Mouse (Mus musculus) megakaryocyte progenitor cell, adult 5-6 weeks (primary cell): ENCODE measurements around the gene Neurl2. TPM values are rescaled to one million over a fixed set of nuclear protein-coding genes. Genes with fewer than 3 reads are reported as not detected.
"Not testable (repeated sequence)": the region's sequence is repeated elsewhere in the genome, so short reads cannot be mapped to it uniquely, and the experiment has no call there.

ENCODE experiments used
- ATAC-seq: replicated peaks from 2 replicates; pipeline ENCODE4 v1.8.0; 2016; ENCODE audit warnings: mild to moderate bottlenecking, moderate TSS enrichment, inconsistent platforms; ENCODE audit not compliant: poor library complexity
- total RNA-seq, 2 experiments: library from RNA; stranded (forward) in 1 of 2; stranded (reverse) in 1 of 2; fragments of 157-497, 149-512 nt in 1 of 2; fragments of 200-1000 nt in 1 of 2; gene quantifications; 2 replicates each; pipeline versions ENCODE4 v1.2.3 to v1.2.4; 2015 to 2017

Neurl2 gene
- total RNA-seq, 2 experiments from 2014 or later, result 1.9 to 4.3 TPM

DNA sequence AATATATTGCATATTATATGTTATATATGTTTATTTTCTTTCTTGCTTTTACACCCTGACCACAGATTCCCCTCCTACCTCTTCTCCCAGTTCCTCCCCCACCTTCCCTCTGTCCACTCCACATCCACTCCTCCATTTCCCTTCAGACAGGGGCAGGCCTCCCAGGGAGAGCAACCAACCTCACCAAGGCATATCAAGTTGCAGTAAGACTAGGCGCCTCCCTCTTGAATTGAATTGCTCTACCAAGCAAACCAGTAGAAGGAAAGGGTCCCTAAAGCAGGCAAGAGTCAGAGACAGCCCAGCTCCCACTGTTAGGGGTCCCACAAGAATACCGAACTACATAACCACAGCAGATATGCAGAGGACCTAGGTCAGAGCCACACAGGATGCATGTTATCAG is 25.9 kb upstream of the Neurl2 start:
- ATAC-seq, result no peak

DNA sequence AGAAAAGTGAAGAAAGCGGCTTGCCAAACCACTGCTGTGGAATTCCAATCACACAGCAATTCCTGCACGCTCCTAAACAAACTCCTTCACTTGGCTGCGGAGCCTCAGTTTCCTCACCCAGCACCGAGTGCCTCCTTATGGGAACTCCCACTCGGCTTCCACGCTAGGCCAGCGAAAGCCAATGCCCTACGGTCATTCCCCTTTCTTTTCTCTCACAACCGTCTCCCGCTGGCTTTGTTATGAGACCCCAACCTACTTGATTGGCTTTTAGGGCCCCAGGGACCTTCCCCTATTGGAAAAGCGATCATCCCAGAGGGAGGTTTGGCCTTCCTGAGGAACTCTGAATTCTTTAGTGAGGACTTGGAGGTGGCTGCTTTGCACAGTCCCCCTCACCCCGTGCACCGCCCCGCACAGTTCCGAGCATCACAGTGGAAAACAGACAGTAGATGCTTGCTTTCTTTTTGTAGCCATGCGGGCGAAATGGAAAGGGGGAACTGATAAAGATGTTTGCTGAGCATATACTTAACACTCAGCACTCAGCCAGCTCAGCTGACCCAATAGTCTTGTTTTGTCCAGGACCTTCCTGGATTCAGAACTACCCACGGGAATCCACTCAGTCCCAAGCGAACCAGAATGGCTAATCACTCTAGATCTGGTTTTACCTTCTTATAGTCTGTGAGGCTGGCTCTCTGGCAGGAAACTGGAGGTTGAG is 24.7 kb upstream of the Neurl2 start:
- no peak for ATAC-seq

DNA sequence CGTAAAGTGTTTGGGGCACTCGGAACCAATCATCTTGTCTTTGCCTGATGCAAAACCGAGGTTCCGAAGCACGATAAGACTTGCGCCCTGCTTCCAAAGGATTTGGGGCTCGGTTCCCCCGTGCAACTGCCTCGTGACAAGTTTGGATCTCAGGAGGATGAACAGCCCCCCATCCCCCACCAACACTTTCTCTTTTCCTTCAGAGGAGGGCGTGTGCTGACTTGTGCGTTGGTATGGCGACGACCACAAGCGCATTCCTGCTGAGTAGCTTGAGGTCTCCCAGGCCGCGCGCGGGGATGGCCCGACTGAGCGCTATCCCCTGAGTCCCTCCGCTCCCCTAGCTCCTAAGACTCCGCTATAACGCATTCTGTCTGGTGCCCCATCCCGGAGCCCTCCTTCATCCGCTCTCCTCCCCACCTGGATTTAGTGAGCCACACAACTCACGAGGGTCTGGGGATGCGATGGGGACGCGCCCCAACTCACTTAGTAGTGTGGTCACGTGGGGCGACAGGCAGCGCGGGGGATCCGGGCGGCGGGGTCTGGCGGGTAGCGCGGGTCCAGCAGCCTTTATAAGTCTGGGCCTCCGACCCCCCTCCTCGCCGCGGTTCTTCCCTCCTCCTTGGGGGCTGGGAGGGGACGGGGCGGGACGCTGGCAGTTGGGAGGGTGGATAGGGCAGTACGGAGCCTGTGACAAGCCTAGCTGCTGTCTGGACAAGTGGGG is 24.0 kb upstream of the Neurl2 start, which contains the start of gene Pltp:
Gene Pltp (minus strand): TSS at position 611 of the 721 bp plus-strand sequence.
- ATAC-seq, result peak; percentile 62

DNA sequence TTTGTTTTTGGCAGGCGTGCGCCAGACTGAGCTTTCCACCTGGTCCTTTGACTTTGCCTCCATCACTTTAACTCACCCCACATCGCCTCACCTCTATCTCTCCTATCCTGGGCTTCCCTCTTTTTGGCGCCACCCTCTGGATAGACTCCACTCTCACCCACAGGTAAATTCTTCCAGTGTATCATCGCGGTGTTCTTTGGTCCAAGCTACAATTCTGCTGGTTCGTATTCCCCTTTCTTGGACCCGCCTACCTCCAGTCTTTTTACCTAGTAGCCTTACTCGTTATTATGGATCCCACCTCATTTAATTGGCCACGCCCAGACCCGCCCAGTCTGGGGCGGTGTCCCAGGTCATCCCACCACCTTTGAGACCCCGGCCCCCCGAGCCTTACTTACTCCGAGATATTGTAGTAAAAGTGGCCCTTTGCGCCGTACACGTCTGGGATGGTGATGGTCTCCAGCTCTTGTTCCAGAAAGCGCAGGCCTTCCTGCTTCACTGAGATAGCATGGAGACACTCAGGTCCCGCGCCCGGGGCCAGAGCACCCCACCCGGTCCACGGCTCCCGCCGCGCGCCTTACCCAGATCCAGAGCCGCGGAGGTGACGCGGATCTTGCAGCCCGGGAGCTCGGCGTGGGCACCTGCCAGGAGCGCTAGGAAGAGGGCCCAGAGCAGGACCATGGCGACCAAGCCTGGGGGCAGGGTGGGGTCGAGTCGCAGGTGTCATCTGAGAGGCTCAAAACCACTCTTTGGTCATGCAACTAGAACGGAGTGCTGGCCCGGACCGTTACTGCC is 23.2 kb upstream of the Neurl2 start:
- ATAC-seq, result 0 out of 2 replicates have a peak, but pooled peaks have one; percentile 15

DNA sequence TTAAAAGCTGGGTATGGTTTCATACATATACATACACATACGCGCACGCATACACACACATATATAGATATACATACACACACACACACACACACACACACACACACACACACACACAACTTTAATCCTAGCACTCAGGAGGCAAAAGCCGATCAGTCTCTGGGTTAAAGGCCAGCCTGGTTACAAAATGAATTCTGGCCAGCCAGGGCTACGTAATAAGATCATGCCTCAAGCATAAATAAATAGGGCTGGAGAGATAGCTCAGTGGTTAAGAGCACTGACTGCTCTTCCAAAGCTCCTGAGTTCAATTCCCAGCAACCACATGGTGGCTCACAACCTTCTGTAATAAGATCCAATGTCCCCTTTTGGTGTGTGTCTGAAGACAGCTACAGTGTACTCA is 22.3 kb upstream of the Neurl2 start:
- ATAC-seq, result not testable (repeated sequence)

DNA sequence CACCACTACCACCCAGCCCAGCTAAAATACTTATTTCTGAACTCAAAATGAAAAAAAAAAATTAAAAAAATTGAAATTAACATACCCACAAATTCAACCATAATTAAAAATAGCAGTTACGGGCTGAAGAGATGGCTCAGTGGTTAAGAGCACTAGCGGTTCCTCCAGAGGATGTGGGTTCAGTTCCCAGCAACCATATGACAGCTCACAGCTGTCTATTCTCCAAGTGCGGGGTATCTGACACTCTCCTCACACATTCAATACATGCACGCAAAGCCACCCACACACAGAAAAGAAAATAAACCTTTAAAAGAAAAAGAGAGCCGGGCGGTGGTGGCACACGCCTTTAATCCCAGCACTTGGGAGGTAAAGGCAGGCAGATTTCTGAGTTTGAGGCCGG is 16.8 kb upstream of the Neurl2 start:
- no peak for ATAC-seq

DNA sequence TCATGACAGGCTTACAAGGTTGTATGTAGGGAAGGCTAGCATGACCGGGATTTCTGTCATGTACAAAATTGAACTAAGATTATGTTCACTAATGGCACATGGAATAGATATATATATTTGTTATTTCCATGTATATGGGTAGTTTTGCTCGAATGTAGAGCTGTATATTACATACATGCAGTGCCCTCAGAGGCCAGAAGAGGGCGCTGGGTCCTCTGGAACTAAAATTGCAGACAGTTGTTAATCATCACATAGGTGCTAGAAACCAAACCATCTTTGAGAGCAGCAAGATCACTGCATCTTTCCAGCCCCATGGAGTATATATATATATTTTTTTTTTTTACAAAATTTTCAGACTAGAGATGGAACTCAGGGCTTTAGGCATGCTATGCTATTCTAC is 12.5 kb upstream of the Neurl2 start:
- ATAC-seq, result 0 out of 2 replicates have a peak, but pooled peaks have one; percentile 34

DNA sequence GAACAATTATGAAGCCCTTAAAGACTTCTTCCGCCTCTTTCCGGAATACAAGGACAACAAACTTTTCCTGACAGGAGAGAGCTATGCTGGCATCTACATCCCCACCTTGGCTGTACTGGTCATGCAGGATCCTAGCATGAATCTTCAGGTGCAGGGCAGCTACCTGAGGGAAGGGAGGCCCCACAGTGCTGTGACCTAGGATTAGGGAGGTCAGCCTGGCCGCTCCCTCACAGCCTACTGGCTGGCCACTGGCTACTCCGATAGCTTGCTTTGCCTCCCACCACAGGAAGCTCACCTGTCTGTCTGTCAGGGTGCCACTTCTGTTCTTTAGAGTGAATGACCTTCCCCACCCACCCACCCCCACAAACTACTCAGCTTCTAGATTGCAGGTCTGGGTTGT is 1.9 kb upstream of the Neurl2 start:
- no peak for ATAC-seq

DNA sequence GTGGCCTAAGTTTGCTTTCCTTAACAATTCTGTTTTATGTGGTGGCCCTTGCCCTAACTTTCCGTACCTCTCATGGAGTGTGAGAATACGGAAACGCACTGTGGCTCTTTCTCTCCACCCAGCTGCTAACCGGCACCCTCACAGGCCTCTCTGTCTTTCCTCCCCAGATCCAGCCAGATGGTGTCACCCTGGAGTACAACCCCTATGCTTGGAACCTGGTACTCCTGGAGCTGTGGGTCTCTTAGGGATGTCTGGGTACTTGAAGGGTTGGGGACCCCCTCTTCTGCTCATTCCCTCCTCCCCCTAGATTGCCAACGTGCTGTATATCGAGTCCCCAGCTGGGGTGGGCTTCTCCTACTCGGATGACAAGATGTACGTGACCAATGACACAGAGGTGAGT is 1.3 kb upstream of the Neurl2 start:
- ATAC-seq, result peak; percentile 21; the same call in 1 of the 2 replicates

DNA sequence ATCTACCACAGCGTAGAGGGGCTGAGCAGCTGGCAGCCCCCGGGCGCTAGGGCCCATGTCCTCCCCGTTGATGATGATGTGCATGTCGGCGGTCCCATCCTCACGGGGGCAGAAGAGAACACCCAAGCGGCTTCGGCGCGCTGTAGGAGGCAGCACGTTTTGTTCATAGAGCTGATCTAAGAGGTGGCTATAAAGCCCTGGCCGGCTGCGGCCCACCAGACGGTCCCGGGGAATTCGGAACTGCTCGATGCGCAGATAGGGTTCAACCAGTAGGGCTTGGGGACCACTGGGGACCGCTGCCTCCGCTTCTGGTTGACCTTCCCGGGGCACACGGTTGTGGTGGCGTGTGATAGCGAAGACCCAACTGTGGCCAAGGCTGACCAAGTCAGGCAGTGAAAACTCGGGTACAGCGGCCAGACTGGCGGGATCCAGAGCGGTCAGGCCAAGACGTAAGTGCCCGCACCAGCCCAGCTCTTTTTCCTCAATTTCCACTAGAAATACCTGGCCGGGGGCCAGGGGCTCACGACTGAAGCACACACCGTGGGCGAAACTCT is 431 bp downstream of the Neurl2 start, which contains the start of gene Ctsa:
Gene Ctsa (plus strand): TSS at position 126 of the 554 bp plus-strand sequence.
- ATAC-seq, result peak; percentile 85

DNA sequence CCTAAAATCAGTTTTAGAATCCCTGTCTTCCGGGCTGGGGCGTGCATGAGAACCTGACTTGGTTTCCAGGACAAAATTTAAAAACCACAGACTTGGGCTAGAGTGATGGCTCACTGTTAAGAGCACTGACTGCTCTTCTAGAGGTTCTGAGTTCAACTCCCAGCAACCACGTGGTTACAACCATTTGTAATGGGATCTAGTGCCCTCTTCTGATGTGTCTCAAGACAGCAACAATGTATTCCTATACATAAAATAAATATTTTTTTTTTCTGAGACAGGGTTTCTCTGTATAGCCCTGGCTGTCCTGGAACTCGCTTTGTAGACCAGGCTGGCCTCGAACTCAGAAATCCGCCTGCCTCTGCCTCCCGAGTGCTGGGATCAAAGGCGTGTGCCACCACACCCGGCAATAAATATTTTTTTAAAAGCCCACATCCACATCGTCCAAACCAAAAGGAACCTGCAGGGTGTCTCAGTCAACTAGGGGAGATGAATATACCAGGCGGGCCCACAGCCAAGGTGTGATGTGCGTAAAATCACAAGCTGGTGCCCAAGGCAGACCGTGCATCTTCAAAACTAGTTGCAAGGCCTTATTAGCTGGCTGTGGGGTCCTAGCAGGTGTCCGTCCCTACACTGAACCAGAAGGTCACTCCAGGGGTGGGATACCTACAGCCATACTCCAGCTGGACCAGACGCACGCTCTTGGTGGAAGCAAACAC is 1.1 kb downstream of the Neurl2 start:
- peak; percentile 2 for ATAC-seq

DNA sequence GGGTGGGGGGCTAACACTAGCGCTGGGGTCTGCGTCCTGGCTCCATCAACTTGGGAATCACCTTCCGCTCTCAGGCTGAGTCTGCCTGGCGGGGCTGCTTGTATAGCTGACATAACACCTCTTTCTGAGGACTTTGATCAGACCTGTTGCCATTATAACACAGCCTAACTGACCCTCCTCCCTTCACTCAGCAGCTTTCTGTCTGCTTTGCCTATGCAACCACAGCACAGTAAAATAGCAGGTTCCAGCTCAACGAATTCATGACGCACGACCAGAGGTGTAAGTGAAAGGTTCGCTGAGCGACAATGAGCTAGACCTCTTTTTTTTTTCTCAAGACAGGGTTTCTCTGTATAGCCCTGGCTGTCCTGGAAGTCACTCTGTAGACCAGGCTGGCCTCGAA is 2.2 kb downstream of the Neurl2 start:
- no peak for ATAC-seq

DNA sequence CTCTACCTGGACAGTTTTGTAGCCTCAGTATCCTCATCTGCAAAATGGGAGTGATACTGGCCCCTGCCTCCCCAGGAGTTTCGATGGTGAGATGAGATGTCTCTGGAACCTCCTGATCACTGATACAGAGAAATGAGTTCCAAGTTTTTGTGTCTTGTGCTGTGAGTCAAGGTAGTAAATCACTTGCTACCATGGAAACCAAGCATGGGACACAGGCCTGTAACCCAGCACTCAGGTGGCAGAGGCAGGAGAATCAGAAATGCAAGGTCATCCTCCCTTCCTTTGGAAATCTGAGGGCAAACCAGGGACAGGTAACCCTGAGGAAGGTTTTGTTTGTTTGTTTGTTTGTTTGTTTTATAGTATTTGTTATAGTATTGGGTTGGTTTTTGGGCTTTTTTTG is 4.2 kb downstream of the Neurl2 start:
- no peak for ATAC-seq

DNA sequence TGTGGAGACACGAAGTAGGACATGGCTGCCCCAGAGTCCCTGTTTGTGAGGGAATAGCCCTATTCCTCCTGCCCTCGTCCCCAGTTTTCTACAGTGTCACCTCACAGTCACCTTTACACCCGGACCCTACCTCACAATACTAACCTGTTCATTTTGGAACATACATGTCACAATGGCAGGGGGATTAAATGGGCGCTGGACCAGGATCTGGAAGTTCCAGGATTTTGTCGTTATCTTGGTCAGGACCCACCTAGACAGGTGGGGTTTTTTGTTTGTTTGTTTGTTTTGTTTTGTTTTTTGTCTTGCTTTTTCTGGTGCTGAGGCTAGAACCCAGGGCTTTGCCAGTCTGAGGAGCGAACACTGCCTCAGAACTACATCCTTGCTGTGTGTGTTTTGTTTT is 4.8 kb downstream of the Neurl2 start, which contains the start of gene Spata25:
Gene Spata25 (minus strand): TSS at position 101 of the 400 bp plus-strand sequence.
- no peak for ATAC-seq

DNA sequence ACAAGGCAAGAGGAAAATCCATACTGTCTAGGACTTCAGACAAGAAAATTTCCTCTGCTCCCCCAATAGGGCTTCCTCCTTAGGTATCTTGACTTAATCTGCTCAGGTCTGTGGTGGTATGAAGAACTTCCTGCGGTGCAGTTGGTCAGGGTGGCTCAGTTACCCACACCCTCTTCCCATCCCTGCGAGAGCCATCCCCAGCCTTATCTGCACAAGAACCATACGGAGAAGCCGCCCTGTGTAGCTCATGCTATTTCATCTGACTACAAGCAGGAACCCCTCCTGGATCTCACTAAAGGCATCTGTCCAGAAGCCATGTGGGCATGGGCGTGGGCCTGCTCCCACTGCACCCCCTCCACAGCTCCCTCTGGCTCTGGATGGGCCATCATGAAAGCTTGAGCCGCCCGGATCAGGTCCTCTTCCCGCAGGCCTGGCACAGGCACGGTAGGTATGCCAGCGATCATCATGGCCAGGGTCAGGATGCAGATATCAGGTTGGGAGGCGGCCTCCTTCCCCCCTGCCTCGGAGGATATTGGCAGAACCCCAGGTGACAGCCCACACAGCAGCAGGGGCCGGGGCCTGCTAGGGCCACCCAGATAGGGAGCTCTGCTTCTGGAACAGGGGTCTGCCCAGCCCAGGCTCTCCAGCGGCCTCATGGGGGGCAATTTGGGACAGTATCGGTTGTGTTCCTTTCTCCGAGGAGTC is 6.0 kb downstream of the Neurl2 start:
- ATAC-seq, result no peak

DNA sequence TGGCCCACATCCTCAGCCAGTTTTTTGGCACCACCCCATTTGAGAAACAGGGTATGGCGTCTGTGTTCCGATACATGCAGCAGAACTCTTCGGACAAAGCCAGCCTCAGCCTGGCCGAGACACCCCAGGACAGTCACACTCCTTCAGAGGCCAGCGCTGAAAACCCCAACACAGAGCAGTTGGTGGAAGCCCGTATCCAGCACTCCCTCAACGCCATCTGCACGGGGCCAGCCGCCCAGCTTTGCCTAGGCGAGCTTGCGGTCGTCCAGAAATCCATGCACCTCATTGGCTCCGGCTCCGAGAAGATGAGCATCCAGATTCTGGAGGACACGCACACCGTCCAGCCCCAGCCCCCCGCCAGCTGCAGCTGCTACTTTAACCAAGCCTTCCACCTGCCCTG is 7.7 kb downstream of the Neurl2 start:
- ATAC-seq, result no peak

DNA sequence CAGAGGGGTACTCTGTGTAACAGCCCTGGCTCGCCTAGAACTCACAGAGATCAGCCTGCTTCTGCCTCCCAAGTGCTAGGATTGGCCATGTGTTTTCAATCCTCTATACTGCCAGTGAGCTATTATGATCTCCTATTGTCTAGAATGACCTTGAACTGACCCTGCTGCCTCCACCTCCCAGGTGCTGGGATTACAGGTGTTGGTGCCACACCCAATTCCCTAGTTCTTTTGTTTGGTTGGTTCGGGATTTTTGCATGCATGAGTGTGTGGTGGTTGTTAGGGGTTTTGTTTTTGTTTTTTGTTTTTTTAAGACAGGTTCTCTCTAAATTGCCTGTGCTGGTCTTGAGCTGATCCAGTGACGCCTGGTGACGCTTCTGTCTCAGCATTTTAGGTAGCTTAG is 9.3 kb downstream of the Neurl2 start:
- ATAC-seq, result no peak

DNA sequence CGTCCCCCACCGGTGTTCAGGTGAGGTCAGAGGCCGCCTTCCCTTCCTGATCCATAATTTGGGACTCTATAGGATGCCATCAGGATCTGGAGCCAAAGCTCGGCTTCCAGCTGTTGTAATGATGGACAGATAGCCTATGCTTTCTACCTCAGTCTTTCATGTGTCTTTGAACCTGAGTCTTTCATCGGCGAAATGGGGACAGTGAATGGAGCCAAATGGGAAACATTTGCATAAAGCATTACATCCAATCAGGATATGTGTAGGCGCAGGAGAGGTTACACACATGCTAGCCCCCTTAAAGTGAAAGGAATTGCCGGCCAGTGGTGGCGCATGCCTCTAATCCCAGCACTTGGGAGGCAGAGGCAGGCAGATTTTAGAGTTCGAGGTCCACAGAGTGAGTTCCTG is 10.1 kb downstream of the Neurl2 start:
- peak; percentile 63 for ATAC-seq

DNA sequence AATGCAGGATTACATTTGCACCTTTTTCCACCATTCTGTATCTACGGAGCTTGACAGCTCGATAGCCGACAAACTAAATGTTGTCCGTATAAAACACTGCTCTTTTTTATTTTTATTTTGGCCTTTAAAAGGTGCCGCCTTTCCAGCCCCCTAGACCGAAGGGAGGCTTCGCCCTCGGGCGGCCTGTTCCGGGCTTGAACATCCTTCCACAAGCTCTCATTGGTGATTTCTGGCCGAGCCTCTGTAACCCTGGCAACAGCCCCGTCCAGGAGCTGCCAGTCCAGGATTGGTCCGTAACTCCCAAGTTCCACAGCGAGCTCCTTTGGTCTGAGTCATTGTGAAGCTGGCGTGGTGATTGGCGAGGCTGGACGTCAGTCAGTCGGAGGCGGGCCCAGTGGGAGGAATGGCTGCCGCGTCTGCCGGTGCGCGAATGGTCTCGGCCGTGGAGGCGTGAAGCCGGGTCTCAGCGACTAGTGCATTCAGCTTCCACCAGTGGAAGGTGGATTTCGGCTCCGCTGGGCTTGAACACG is 10.6 kb downstream of the Neurl2 start, which contains the start of gene Zswim1:
Gene Zswim1 (plus strand): TSS at position 51 of the 530 bp plus-strand sequence.
- ATAC-seq, result peak; percentile 98
